Mouse (Mus musculus) T-helper 17 cell (primary cell): ENCODE measurements around the gene Cdc42ep5.

ENCODE experiments used
- in situ Hi-C, 2 experiments: fragments of 300-600 bp; cut with MboI, MseI; formaldehyde crosslinking; loops; 1 replicate in 1 of 2; 2 replicates in 1 of 2; pipeline ENCODE4 v1.15.1; 2025; ENCODE audit warnings: high pct_unique_total_duplicates in 2 of 2

Gene Cdc42ep5

GRCm38 (mm10) chr7:4130686-4131452, 33.8 kb downstream of the Cdc42ep5 start:
- in situ Hi-C loops = loop anchor here in 1 of 2 experiments (25.0 kb wide), 1 partner anchor 956 kb away; the partner anchor contains the start of gene Epn1

GRCm38 (mm10) chr7:4128860-4129259, 35.8 kb downstream of the Cdc42ep5 start:
- in situ Hi-C loops = loop anchor here (5.0 to 25.0 kb wide), 3 partner anchors 303 to 958 kb away; partner anchors contain the start of gene Epn1 (in 1 of the 2)

GRCm38 (mm10) chr7:4127894-4128293, 36.8 kb downstream of the Cdc42ep5 start:
- in situ Hi-C loops = loop anchor here (5.0 to 25.0 kb wide), 3 partner anchors 304 to 959 kb away; partner anchors contain the start of gene Epn1 (in 1 of the 2)

GRCm38 (mm10) chr7:4126992-4127785, 37.5 kb downstream of the Cdc42ep5 start:
- in situ Hi-C loops = loop anchor here (5.0 to 25.0 kb wide), 3 partner anchors 305 to 960 kb away; partner anchors contain the start of gene Epn1 (in 1 of the 2)

GRCm38 (mm10) chr7:4125306-4125705, 39.4 kb downstream of the Cdc42ep5 start:
- in situ Hi-C loops = loop anchor here (5.0 to 25.0 kb wide), 3 partner anchors 307 to 962 kb away; partner anchors contain the start of gene Epn1 (in 1 of the 2)

- in situ Hi-C loops = loop anchor here (5.0 to 25.0 kb wide), 3 partner anchors 307 to 962 kb away; partner anchors contain the start of gene Epn1 (in 1 of the 2)
Measured at GRCm38 (mm10) chr7:4124856-4125255, 39.8 kb downstream of the Cdc42ep5 start.

GRCm38 (mm10) chr7:4124315-4124759, 40.3 kb downstream of the Cdc42ep5 start:
- in situ Hi-C loops = no loop called here

- in situ Hi-C loops = no loop called here
Measured at GRCm38 (mm10) chr7:4123732-4124131, 40.9 kb downstream of the Cdc42ep5 start.

GRCm38 (mm10) chr7:4122783-4123182, 41.9 kb downstream of the Cdc42ep5 start:
- in situ Hi-C loops = no loop called here

- in situ Hi-C loops = no loop called here
Measured at GRCm38 (mm10) chr7:4122076-4122768, 42.4 kb downstream of the Cdc42ep5 start.

- in situ Hi-C loops = loop anchor here in 1 of 2 experiments (5.0 kb wide), 1 partner anchor 93 kb away; no protein-coding TSS in a partner anchor
Measured at GRCm38 (mm10) chr7:4119976-4120921, 44.4 kb downstream of the Cdc42ep5 start.

- in situ Hi-C loops = loop anchor here in 1 of 2 experiments (5.0 kb wide), 1 partner anchor 92 kb away; no protein-coding TSS in a partner anchor
Measured at GRCm38 (mm10) chr7:4119344-4119902, 45.2 kb downstream of the Cdc42ep5 start, which contains the start of gene Ttyh1. Gene Ttyh1, plus strand, starts transcription at chr7:4119408.

GRCm38 (mm10) chr7:4117050-4117814, 47.4 kb downstream of the Cdc42ep5 start:
- in situ Hi-C loops = loop anchor here in 1 of 2 experiments (5.0 kb wide), 1 partner anchor 90 kb away; no protein-coding TSS in a partner anchor

GRCm38 (mm10) chr7:4111766-4112165, 52.9 kb downstream of the Cdc42ep5 start:
- in situ Hi-C loops = no loop called here

GRCm38 (mm10) chr7:4103411-4103810, 61.2 kb downstream of the Cdc42ep5 start:
- in situ Hi-C loops = no loop called here
